23 mouse cellular contexts compared by ENCODE assay signal in the genomic region with DNA sequence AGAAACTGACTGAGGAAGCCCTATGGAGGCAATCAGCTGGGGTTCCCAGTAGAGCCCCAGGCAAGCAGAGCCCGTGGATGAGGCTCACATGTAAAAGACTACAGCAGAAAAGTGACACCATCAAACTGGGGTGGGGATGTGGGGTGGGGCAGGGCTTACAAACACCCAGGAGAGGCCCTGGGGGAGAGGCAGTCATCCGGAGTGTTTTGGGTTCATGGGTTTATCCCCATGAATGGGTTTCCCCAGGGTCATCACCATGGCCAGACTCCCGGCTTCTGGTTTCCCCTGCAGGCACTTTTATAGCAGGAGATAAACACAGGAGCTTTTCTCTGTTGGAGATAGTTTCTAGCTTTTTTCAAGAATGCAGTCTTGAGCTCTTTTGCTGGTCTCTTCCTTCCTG. TPM values are rescaled to one million over a fixed set of nuclear protein-coding genes. Genes with fewer than 3 reads are reported as not detected.
DNase-seq lines count a peak whose midpoint lies in the region; ATAC-seq and TF ChIP-seq lines count a peak whose summit lies in the region.
"Had no signal": no experiment of that assay in that cellular context is flagged by ENCODE, and none has a peak within 500 bp of the region (broad histone marks: within the 10 kb centered on the region; RNA-seq: fewer than 3 reads in every experiment).

No protein-coding gene starts in this region.

- no peak for TF ChIP-seq POLR2A in CH12.LX (IDR thresholded peaks at IDR 0.05; ENCODE audit: low read depth, low read length)

- DNase-seq in heart, adult 11 months, result peak; percentile 44
- DNase-seq in heart, embryonic 10.5 days (ENCODE audit: low spot score), result no peak
- no peak for DNase-seq in kidney, postnatal 14 days
- no peak for DNase-seq in CH12.LX (ENCODE audit: extremely low read depth)
- DNase-seq in Patski (ENCODE audit: low read depth, low spot score), result peak; percentile 63
- DNase-seq in thymus, postnatal 25 days, result no peak
- DNase-seq: adrenal gland, adult 2 months; adrenal gland, postnatal 14 days; B cell, adult 2 months; cerebellum, adult 11 months; cerebellum, adult 2 months; cerebellum, adult 9-11 months; cerebellum, postnatal 25 days; gastrocnemius, postnatal 25 days; heart, adult 2 months had no signal

- dilution Hi-C loops in CH12.LX (cut with MboI; ENCODE audit: extremely low pct_ligation_motif_present, extremely low pct_unique_long_range_greater_than_20kb, low sequenced_read_pairs), result no loop called here

- TF ChIP-seq RAD21 in CH12.LX (IDR thresholded peaks at IDR 0.05; ENCODE audit: low read depth, low read length), result no peak

- H3K4me2 ChIP-seq in kidney, embryonic 15.5 days, result no peak overlapping the region
- H3K4me2 ChIP-seq in CH12.LX (ENCODE audit: insufficient read depth, low read depth, poor library complexity, severe bottlenecking), result no peak overlapping the region
- H3K4me2 ChIP-seq: embryonic facial prominence, embryonic 13.5 days; forebrain, embryonic 13.5 days; heart, embryonic 11.5 days; hindbrain, embryonic 12.5 days; hindbrain, embryonic 15.5 days had no signal

- CTCF ChIA-PET in Patski (lab: Charles Lee), result interaction anchor here (0.7 kb wide), 1 partner anchor 178 kb away, joined by 3 read pairs; no protein-coding TSS in a partner anchor

- no peak overlapping the region for H3K4me3 ChIP-seq in heart, embryonic 10.5 days
- no peak overlapping the region for H3K4me3 ChIP-seq in kidney, embryonic 15.5 days (replicated peaks)
- no peak overlapping the region for H3K4me3 ChIP-seq in CH12.LX (replicated peaks in 1 of 3; ENCODE audit: low read depth in 2 of 3, low read length in 2 of 3, poor library complexity in 1 of 3)
- H3K4me3 ChIP-seq: embryonic facial prominence, embryonic 13.5 days; forebrain, embryonic 10.5 days; forebrain, embryonic 13.5 days; heart, adult 2 months; hindbrain, embryonic 12.5 days; hindbrain, embryonic 15.5 days had no signal

- no peaks in the 10 kb centered on the region for H3K27me3 ChIP-seq in heart, embryonic 10.5 days (ENCODE audit: insufficient read depth, poor library complexity, severe bottlenecking)
- H3K27me3 ChIP-seq in kidney, embryonic 15.5 days, result no peaks in the 10 kb centered on the region
- H3K27me3 ChIP-seq in CH12.LX (replicated peaks) (no peaks in the 10 kb centered on the region), Patski (no peaks in the 10 kb centered on the region)
- H3K27me3 ChIP-seq: embryonic facial prominence, embryonic 13.5 days; forebrain, embryonic 13.5 days; hindbrain, embryonic 12.5 days; hindbrain, embryonic 15.5 days had no signal

- peak; percentile 70 for ATAC-seq in kidney, embryonic 15.5 days (replicated peaks; ENCODE audit: low FRiP score)
- ATAC-seq in Patski, result peak; percentile 83
- ATAC-seq: forebrain, embryonic 13.5 days; forebrain, embryonic 16.5 days had no signal

- H3K9ac ChIP-seq in kidney, embryonic 15.5 days, result no peak overlapping the region
- H3K9ac ChIP-seq in CH12.LX (ENCODE audit: insufficient read depth, low read depth), result no peak overlapping the region
- H3K9ac ChIP-seq: embryonic facial prominence, embryonic 13.5 days; forebrain, embryonic 13.5 days; hindbrain, embryonic 12.5 days; hindbrain, embryonic 15.5 days had no signal

- no peak for TF ChIP-seq EP300 in CH12.LX (IDR thresholded peaks at IDR 0.05; ENCODE audit: low read length)

- in situ Hi-C loops in CH12.LX (cut with MboI; ENCODE audit: low pct_ligation_motif_present, low pct_unique_long_range_greater_than_20kb, low sequenced_read_pairs), result loop anchor here (25.0 kb wide), 1 partner anchor 1086 kb away; no protein-coding TSS in a partner anchor
- in situ Hi-C loops in Patski (cut with MboI; ENCODE audit: low pct_unique_long_range_greater_than_20kb), result no loop called here

- TF ChIP-seq CTCF in CH12.LX (conservative IDR thresholded peaks at IDR 0.05 in 1 of 2, IDR thresholded peaks at IDR 0.05 in 1 of 2; ENCODE audit: low read depth in 2 of 2, low read length in 2 of 2) (no peak), Patski (IDR thresholded peaks at IDR 0.05) (no peak)

- H3K4me1 ChIP-seq in heart, embryonic 10.5 days, result no peaks in the 10 kb centered on the region
- H3K4me1 ChIP-seq in kidney, embryonic 15.5 days, result peaks cover 7% of the 10 kb centered on the region
- H3K4me1 ChIP-seq in CH12.LX (ENCODE audit: control insufficient read depth in 1 of 2, insufficient read depth in 2 of 2), result peaks cover 3 to 31% of the 10 kb centered on the region in 2 experiments; a peak in 3 of 4 replicates
- H3K4me1 ChIP-seq: embryonic facial prominence, embryonic 13.5 days; forebrain, embryonic 10.5 days; forebrain, embryonic 13.5 days; hindbrain, embryonic 12.5 days; hindbrain, embryonic 15.5 days had no signal

- 62% methylated on average over 3 of the region's 3 CpGs for WGBS in heart, embryonic 10.5 days
- WGBS in kidney, embryonic 15.5 days, result 17% methylated on average over 3 of the region's 3 CpGs

- H3K27ac ChIP-seq in heart, embryonic 10.5 days, result no peak overlapping the region
- peak overlapping the region; percentile 48; the same call in 1 of the 2 replicates for H3K27ac ChIP-seq in kidney, embryonic 15.5 days
- no peak overlapping the region for H3K27ac ChIP-seq in CH12.LX (ENCODE audit: insufficient read depth, low read depth)
- H3K27ac ChIP-seq: embryonic facial prominence, embryonic 13.5 days; forebrain, embryonic 10.5 days; forebrain, embryonic 13.5 days; heart, adult 2 months; hindbrain, embryonic 12.5 days; hindbrain, embryonic 15.5 days had no signal

- H3K79me2 ChIP-seq in CH12.LX (replicated peaks; ENCODE audit: control insufficient read depth, extremely low read depth, insufficient read depth, poor library complexity, severe bottlenecking), result no peaks in the 10 kb centered on the region

- no peaks in the 10 kb centered on the region for H3K9me3 ChIP-seq in heart, embryonic 10.5 days
- no peaks in the 10 kb centered on the region for H3K9me3 ChIP-seq in kidney, embryonic 15.5 days (replicated peaks)
- H3K9me3 ChIP-seq in CH12.LX (replicated peaks; ENCODE audit: low read length), result peaks cover 7% of the 10 kb centered on the region
- H3K9me3 ChIP-seq: embryonic facial prominence, embryonic 13.5 days; forebrain, embryonic 10.5 days; forebrain, embryonic 13.5 days; hindbrain, embryonic 12.5 days; hindbrain, embryonic 15.5 days had no signal

- POLR2A ChIA-PET in Patski (lab: Charles Lee), result no interaction called here

- H3K36me3 ChIP-seq in heart, embryonic 10.5 days, result no peaks in the 10 kb centered on the region
- H3K36me3 ChIP-seq in kidney, embryonic 15.5 days, result no peaks in the 10 kb centered on the region
- H3K36me3 ChIP-seq in CH12.LX (replicated peaks in 1 of 2; ENCODE audit: control insufficient read depth in 1 of 2, insufficient read depth in 1 of 2, low read length in 1 of 2), result no peaks in the 10 kb centered on the region
- H3K36me3 ChIP-seq: embryonic facial prominence, embryonic 13.5 days; forebrain, embryonic 10.5 days; hindbrain, embryonic 12.5 days; hindbrain, embryonic 15.5 days had no signal

TF ChIP-seq in CH12.LX, 34 proteins besides CTCF, POLR2A, EP300 and RAD21:
- peak; percentile 33 for TF ChIP-seq ETS1 (conservative IDR thresholded peaks at IDR 0.05; ENCODE audit: low read depth, low read length)
- no peak for TF ChIP-seq MAFK (IDR thresholded peaks at IDR 0.05; ENCODE audit: insufficient replicate concordance, low read length)

RNA-seq across cellular contexts. Expression of gene Echdc3, which starts 39.8 kb away (rescaled TPM):
- 7.2 and 9.9 TPM in 2 replicates for polyA plus RNA-seq in heart, embryonic 10.5 days (2016; fragmentation: Nextera tagmentation; extraction: Ambion mirVana)
- 8.7 and 9.5 TPM in 2 replicates for polyA plus RNA-seq in kidney, embryonic 15.5 days (2015; fragmentation: Nextera tagmentation; extraction: Ambion mirVana)
- total RNA-seq in CH12.LX (2012; rRNA removed), result 13.6 and 17.4 TPM in 2 replicates
- 7.7 and 9.2 TPM in 2 replicates for total RNA-seq in CH12.LX (2014; rRNA removed)
- 10.6 and 11.5 TPM in 2 replicates for polyA plus RNA-seq in CH12.LX (2012; ENCODE audit: insufficient read length, low read depth)
- 22.2 TPM for polyA plus RNA-seq in Patski (2021)

RNA-seq across cellular contexts. Expression of gene Proser2, which starts 43.0 kb away (rescaled TPM):
- 11.0 and 12.6 TPM in 2 replicates for polyA plus RNA-seq in heart, embryonic 10.5 days (2016; fragmentation: Nextera tagmentation; extraction: Ambion mirVana)
- 12.7 and 15.3 TPM in 2 replicates for polyA plus RNA-seq in kidney, embryonic 15.5 days (2015; fragmentation: Nextera tagmentation; extraction: Ambion mirVana)
- total RNA-seq in CH12.LX (2012; rRNA removed) (1.3 and 2.1 TPM in 2 replicates), CH12.LX (2014; rRNA removed) (not detected in 2 replicates)
- polyA plus RNA-seq in CH12.LX (2012; ENCODE audit: insufficient read length, low read depth) (0.11 and 0.29 TPM in 2 replicates), Patski (2021) (45.6 TPM)

Comparison
In these comparisons a context has a peak if more than half of its experiments do, and no peak if none do; other contexts are left out.
1. DNase-seq: peak in heart, adult 11 months (single experiment) and Patski (single experiment); none in heart, embryonic 10.5 days (single experiment), kidney, postnatal 14 days (single experiment), CH12.LX (single experiment) and thymus, postnatal 25 days (single experiment).